Mouse (Mus musculus) ES-Bruce4 (cell line): Measurements from ENCODE around the gene BC048403.

Experiments used
- CTCF ChIP-seq: IDR thresholded peaks from one replicate; pipeline ENCODE4 v1.8.1; 2011; ENCODE audit warnings: low read depth, low read length
- EP300 ChIP-seq: IDR thresholded peaks from 2 replicates; pipeline ENCODE4 v1.6.1; 2011; ENCODE audit warnings: low read depth, low read length; ENCODE audit not compliant: insufficient read depth
- POLR2A ChIP-seq: IDR thresholded peaks from one replicate; pipeline ENCODE4 v1.8.1; 2011; ENCODE audit warnings: low read length; ENCODE audit not compliant: insufficient read depth

GRCm38 (mm10) chr10:121796027-121796802 lies 56.5 kb downstream of the BC048403 start:
- TF ChIP-seq EP300 = no peak
- TF ChIP-seq CTCF = no peak
- TF ChIP-seq POLR2A = no peak
